Mouse (Mus musculus) testis, adult 2 months (tissue): ENCODE measurements around the gene Sdccag8. TPM values are rescaled to one million over a fixed set of nuclear protein-coding genes. Genes with fewer than 3 reads are reported as not detected.

Experiments
- H3K27ac ChIP-seq: fragments of 200-500 bp; 2 replicates; pipeline ENCODE4 v1.5.1; 2012; ENCODE audit warnings: low read depth, low read length; ENCODE audit not compliant: control insufficient read depth, insufficient read depth
- H3K27me3 ChIP-seq: fragments of 200-500 bp; 2 replicates; pipeline ENCODE4 v1.6.1; 2012; ENCODE audit warnings: mild to moderate bottlenecking, low read length, moderate library complexity; ENCODE audit not compliant: control insufficient read depth, insufficient read depth
- H3K36me3 ChIP-seq: fragments of 200-500 bp; 2 replicates; pipeline ENCODE4 v1.6.1; 2012; ENCODE audit warnings: mild to moderate bottlenecking, low read length; ENCODE audit not compliant: control insufficient read depth, insufficient read depth
- H3K4me1 ChIP-seq: fragments of 200-500 bp; 2 replicates; pipeline ENCODE4 v1.6.1; 2012; ENCODE audit warnings: low read length; ENCODE audit not compliant: control insufficient read depth, insufficient read depth
- H3K4me3 ChIP-seq: fragments of 200-500 bp; 2 replicates; pipeline ENCODE4 v1.5.1; 2012; ENCODE audit warnings: low read depth, mild to moderate bottlenecking, low read length, moderate library complexity, mixed read lengths; ENCODE audit not compliant: control insufficient read depth
- CTCF ChIP-seq: fragments of 200-500 bp; IDR thresholded peaks from 2 replicates; pipeline ENCODE4 v1.5.1; 2012; ENCODE audit warnings: low read depth, mild to moderate bottlenecking, inconsistent platforms, low read length, moderate library complexity; ENCODE audit not compliant: control insufficient read depth, insufficient read depth, insufficient replicate concordance
- POLR2A ChIP-seq: fragments of 200-500 bp; IDR thresholded peaks from 2 replicates; pipeline ENCODE4 v1.6.1; 2012; ENCODE audit warnings: low read depth, mild to moderate bottlenecking, inconsistent platforms, low read length, moderate library complexity; ENCODE audit not compliant: control insufficient read depth
- polyA plus RNA-seq: library from polyadenylated mRNA; depleted of rRNA; stranded (reverse); fragments of >200 nt; gene quantifications from 2 replicates; pipeline ENCODE4 v1.2.3, GENCODE M21; 2012

The Sdccag8 gene
- polyA plus RNA-seq, 1 experiment, result 17.4 TPM

- no peak overlapping the region for H3K4me3 ChIP-seq
- TF ChIP-seq CTCF (no peak), POLR2A (no peak)
- no peak overlapping the region for H3K27ac ChIP-seq
- no peaks in the 10 kb centered on the region for H3K27me3 ChIP-seq
- H3K36me3 ChIP-seq, result no peaks in the 10 kb centered on the region
- peaks cover 7% of the 10 kb centered on the region; the same call in 1 of the 2 replicates for H3K4me1 ChIP-seq
Observed at GRCm38 (mm10) chr1:176994707-176995418, 180.4 kb downstream of the Sdccag8 start.

DNA sequence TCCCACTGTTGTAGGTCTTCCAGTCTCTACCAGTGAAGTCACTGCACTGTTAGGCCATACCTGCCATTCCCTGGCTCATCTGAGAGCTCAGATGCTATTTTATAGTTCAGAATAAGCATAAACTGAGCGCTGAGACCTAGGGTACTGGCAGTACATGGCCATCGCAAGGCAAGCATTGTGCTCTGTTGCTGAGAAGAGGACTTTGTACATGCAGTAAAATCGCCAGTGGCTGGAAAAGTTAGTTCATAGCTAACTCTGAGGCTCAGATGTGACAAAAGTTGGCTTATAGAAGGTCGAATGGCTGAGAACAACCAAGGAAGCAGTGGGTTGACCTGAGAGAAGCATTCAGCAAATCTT, 180.9 kb downstream of the Sdccag8 start:
- Histone ChIP-seq H3K36me3 (no peaks in the 10 kb centered on the region), H3K4me1 (peaks cover 7% of the 10 kb centered on the region; the same call in 1 of the 2 replicates), H3K27me3 (no peaks in the 10 kb centered on the region), H3K4me3 (no peak overlapping the region), H3K27ac (no peak overlapping the region)
- TF ChIP-seq CTCF (no peak), POLR2A (no peak)

DNA sequence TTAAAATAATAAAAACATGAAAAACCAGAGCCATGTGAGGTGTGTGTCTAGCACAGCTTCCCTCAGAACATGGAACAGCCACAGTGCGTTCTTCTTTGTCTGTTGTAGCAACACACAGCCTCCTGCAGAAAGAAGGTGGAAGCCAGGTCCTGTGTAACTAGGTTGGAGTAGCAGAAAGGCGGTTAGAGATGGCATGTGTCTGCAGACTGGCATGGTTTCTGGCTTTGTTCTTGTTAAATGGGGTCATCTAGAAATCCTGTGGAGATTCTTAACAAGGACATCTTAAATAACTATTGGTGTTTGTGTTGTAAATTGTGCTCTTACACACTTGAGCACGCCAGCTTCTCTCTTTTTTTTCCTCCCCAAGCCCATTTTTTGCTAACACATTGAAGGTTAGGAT, 181.7 kb downstream of the Sdccag8 start:
- Histone ChIP-seq H3K36me3 (no peaks in the 10 kb centered on the region), H3K4me3 (no peak overlapping the region), H3K4me1 (peaks cover 7% of the 10 kb centered on the region; the same call in 1 of the 2 replicates), H3K27ac (no peak overlapping the region), H3K27me3 (no peaks in the 10 kb centered on the region)
- TF ChIP-seq POLR2A (no peak), CTCF (no peak)

DNA sequence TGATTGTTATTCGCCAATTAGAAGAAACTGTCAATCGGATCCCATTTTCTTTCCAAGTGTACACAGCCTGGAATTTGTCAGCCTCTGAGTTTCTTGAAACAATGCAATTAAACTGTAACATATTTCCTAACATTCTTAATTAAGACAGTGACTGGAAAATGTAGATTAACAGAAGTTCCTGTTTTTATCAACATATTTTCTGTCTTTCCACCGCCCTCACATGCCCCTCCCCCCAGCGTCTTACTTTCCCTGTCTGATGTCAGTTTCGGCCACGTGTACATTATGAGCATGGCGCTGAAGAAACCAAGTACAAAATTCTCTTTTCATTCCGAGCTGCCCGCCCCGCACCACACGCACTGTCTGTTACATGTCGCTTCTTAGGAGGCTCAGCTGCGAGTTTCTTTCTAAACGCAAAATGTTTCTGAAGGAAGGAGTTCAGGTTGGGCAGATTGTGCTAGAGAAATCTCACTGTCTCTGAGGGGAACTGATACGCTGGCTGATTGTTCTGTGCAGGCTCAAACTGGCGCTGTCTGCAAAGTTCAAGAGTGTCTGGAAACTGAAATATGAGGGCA, 182.3 kb downstream of the Sdccag8 start:
- Histone ChIP-seq H3K27me3 (no peaks in the 10 kb centered on the region), H3K27ac (no peak overlapping the region)

GRCm38 (mm10) chr1:176997254-176997653, 182.8 kb downstream of the Sdccag8 start:
- no peak overlapping the region for H3K27ac ChIP-seq
- TF ChIP-seq POLR2A (no peak), CTCF (no peak)
- H3K27me3 ChIP-seq, result no peaks in the 10 kb centered on the region
- H3K36me3 ChIP-seq, result no peaks in the 10 kb centered on the region
- no peak overlapping the region for H3K4me3 ChIP-seq
- H3K4me1 ChIP-seq, result peaks cover 7% of the 10 kb centered on the region; the same call in 1 of the 2 replicates

More for the DNA sequence above, 182.3 kb downstream of the Sdccag8 start:
- no peak for TF ChIP-seq POLR2A
- TF ChIP-seq CTCF, result no peak
- peaks cover 7% of the 10 kb centered on the region; the same call in 1 of the 2 replicates for H3K4me1 ChIP-seq
- no peak overlapping the region for H3K4me3 ChIP-seq
- no peaks in the 10 kb centered on the region for H3K36me3 ChIP-seq

- Histone ChIP-seq H3K4me1 (peaks cover 7% of the 10 kb centered on the region; the same call in 1 of the 2 replicates), H3K36me3 (no peaks in the 10 kb centered on the region), H3K27me3 (no peaks in the 10 kb centered on the region), H3K27ac (no peak overlapping the region), H3K4me3 (peak overlapping the region; percentile 55)
- TF ChIP-seq POLR2A, result no peak
Observed at GRCm38 (mm10) chr1:176997711-176998689, 183.5 kb downstream of the Sdccag8 start.

GRCm38 (mm10) chr1:176999011-176999410, 184.6 kb downstream of the Sdccag8 start:
- Histone ChIP-seq H3K4me3 (no peak overlapping the region), H3K27me3 (no peaks in the 10 kb centered on the region), H3K27ac (no peak overlapping the region), H3K4me1 (peaks cover 6% of the 10 kb centered on the region; the same call in 1 of the 2 replicates), H3K36me3 (no peaks in the 10 kb centered on the region)
- TF ChIP-seq CTCF, result no peak
- no peak for TF ChIP-seq POLR2A
